Mouse (Mus musculus) E14TG2a.4 (cell line): Measurements from ENCODE around the gene Vmn1r232.

Experiments
- H3K27me3 ChIP-seq: 2 replicates; pipeline ENCODE4 v1.6.1; 2014; ENCODE audit warnings: low read length, control low read depth; ENCODE audit not compliant: insufficient read depth
- H3K36me3 ChIP-seq: 2 replicates; pipeline ENCODE4 v1.6.1; 2014; ENCODE audit warnings: low read length, control low read depth; ENCODE audit not compliant: insufficient read depth
- H3K4me1 ChIP-seq: replicated peaks from 2 replicates; pipeline ENCODE4 v1.6.1; 2014; ENCODE audit warnings: low read depth, low read length, control low read depth
- H3K4me3 ChIP-seq: replicated peaks from 2 replicates; pipeline ENCODE4 v1.5.1; 2014; ENCODE audit warnings: mild to moderate bottlenecking, low read length
- H3K9me3 ChIP-seq: 2 replicates; pipeline ENCODE4 v1.6.1; 2014; ENCODE audit warnings: low read length, control low read depth
- CTCF ChIP-seq: conservative IDR thresholded peaks from 2 replicates; pipeline ENCODE4 v1.5.1; 2014; ENCODE audit warnings: low read length
- NANOG ChIP-seq: IDR thresholded peaks from 2 replicates; pipeline ENCODE4 v1.6.1; 2014; ENCODE audit warnings: borderline replicate concordance, low read length, mixed read lengths

Gene Vmn1r232

DNA sequence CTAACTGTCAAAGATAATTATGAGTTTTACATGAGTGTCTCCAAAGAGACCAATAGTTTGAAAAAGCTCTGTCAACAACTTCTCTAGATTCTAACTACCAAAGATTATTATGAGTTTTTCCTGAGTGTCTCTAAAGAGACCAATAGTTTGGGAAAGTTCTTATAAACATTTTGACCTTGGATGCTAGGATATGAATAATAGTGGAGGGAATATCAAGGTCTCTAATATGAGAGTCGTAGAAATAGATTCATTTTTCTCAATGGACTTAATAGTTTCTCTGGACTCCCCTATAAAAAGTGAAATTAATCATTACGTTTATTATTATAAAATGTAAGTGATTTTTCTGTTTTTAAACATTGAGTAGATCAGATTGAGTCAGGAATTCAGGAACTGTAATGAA lies 14.5 kb downstream of the Vmn1r232 start, which contains the start of gene Vmn1r231:
TSS of gene Vmn1r231 (minus strand) at position 101 of the 400 bp plus-strand sequence.
- TF ChIP-seq CTCF (no peak), NANOG (no peak)
- Histone ChIP-seq H3K9me3 (no peaks in the 10 kb centered on the region; the same call in 1 of the 2 replicates), H3K4me1 (no peaks in the 10 kb centered on the region), H3K4me3 (no peak within 1 kb of the TSS), H3K36me3 (no peaks in the 10 kb centered on the region), H3K27me3 (no peaks in the 10 kb centered on the region)
